26 mouse cellular contexts compared by ENCODE assay signal in the genomic region with DNA sequence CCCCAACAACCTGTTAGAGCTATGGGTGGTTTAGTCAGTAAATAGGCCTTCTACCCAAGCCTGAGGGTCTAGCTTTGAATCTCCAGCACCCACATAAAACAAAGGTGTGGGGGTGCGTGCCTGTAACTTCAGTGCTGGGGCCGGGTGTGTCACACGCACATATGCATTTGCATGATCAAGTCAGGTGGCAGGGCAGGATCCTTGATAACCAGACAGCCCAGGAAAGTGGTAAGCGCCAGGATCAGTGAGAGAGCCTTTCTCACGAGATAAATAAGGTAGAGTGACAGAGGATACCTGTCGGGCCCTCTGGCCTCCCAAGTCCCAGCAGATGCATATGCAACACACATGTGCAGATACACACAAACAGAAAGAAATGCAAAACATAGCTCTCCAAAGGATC. TPM values are rescaled to one million over a fixed set of nuclear protein-coding genes. Genes with fewer than 3 reads are reported as not detected.
A peak's percentile ranks its signal among the peaks of the same experiment; 100 is the strongest.
DNase-seq lines count a peak whose midpoint lies in the region; ATAC-seq and TF ChIP-seq lines count a peak whose summit lies in the region.
"Had no signal": no experiment of that assay in that cellular context is flagged by ENCODE, and none has a peak within 500 bp of the region (broad histone marks: within the 10 kb centered on the region; RNA-seq: fewer than 3 reads in every experiment).

No protein-coding gene starts in this region.

- no peaks in the 10 kb centered on the region for H3K9me3 ChIP-seq in liver, embryonic 12.5 days (replicated peaks)
- H3K9me3 ChIP-seq in liver, embryonic 15.5 days (replicated peaks) = no peaks in the 10 kb centered on the region
- H3K9me3 ChIP-seq: forebrain, embryonic 10.5 days; forebrain, embryonic 13.5 days; G1E; hindbrain, embryonic 12.5 days; hindbrain, embryonic 15.5 days had no signal

- no peaks in the 10 kb centered on the region for H3K27me3 ChIP-seq in liver, embryonic 12.5 days (replicated peaks)
- H3K27me3 ChIP-seq in liver, embryonic 15.5 days = no peaks in the 10 kb centered on the region
- H3K27me3 ChIP-seq: CH12.LX; forebrain, embryonic 13.5 days; hindbrain, embryonic 12.5 days; hindbrain, embryonic 15.5 days; Patski had no signal

- WGBS in liver, embryonic 12.5 days (ENCODE audit: insufficient replicate concordance) = 66% methylated on average over 6 of the region's 6 CpGs
- WGBS in liver, embryonic 15.5 days (ENCODE audit: insufficient replicate concordance) = 54% methylated on average over 6 of the region's 6 CpGs

- H3K4me1 ChIP-seq in bone marrow macrophage, adult 2 months (ENCODE audit: control insufficient read depth, insufficient read depth, low read length) = peaks cover 22% of the 10 kb centered on the region
- peaks cover 24% of the 10 kb centered on the region for H3K4me1 ChIP-seq in liver, embryonic 12.5 days
- H3K4me1 ChIP-seq in liver, embryonic 15.5 days (replicated peaks) = peaks cover 16% of the 10 kb centered on the region
- H3K4me1 ChIP-seq: forebrain, embryonic 10.5 days; forebrain, embryonic 13.5 days; hindbrain, embryonic 12.5 days; hindbrain, embryonic 15.5 days had no signal

- H3K4me3 ChIP-seq in bone marrow macrophage, adult 2 months (ENCODE audit: insufficient read depth, low read length) = no peak overlapping the region
- no peak overlapping the region for H3K4me3 ChIP-seq in liver, embryonic 12.5 days
- no peak overlapping the region for H3K4me3 ChIP-seq in liver, embryonic 15.5 days (replicated peaks)
- H3K4me3 ChIP-seq: forebrain, embryonic 10.5 days; forebrain, embryonic 13.5 days; gastrocnemius, adult 2 months; hindbrain, embryonic 12.5 days; hindbrain, embryonic 15.5 days had no signal

- H3K36me3 ChIP-seq in liver, embryonic 12.5 days = peaks cover 82% of the 10 kb centered on the region
- peaks cover 79% of the 10 kb centered on the region for H3K36me3 ChIP-seq in liver, embryonic 15.5 days (replicated peaks)

- H3K4me2 ChIP-seq in liver, embryonic 12.5 days = no peak overlapping the region
- no peak overlapping the region for H3K4me2 ChIP-seq in liver, embryonic 15.5 days
- H3K4me2 ChIP-seq: forebrain, embryonic 13.5 days; heart, embryonic 11.5 days; hindbrain, embryonic 12.5 days; hindbrain, embryonic 15.5 days had no signal

- no peak overlapping the region for H3K9ac ChIP-seq in liver, embryonic 12.5 days
- H3K9ac ChIP-seq in liver, embryonic 15.5 days = no peak overlapping the region
- H3K9ac ChIP-seq: forebrain, embryonic 13.5 days; hindbrain, embryonic 12.5 days; hindbrain, embryonic 15.5 days had no signal

- TF ChIP-seq CTCF in bone marrow macrophage, adult 2 months (IDR thresholded peaks at IDR 0.05; ENCODE audit: low read depth, low read length) = no peak

- peak; percentile 73 for ATAC-seq in liver, embryonic 12.5 days
- ATAC-seq in liver, embryonic 15.5 days (ENCODE audit: insufficient read depth) = peak; percentile 44; the same call in 1 of the 2 replicates
- ATAC-seq: forebrain, embryonic 13.5 days; forebrain, embryonic 16.5 days; Patski had no signal

- peak overlapping the region; percentile 63 for H3K27ac ChIP-seq in bone marrow macrophage, adult 2 months (ENCODE audit: insufficient read depth, low read depth, low read length)
- 0 out of 2 replicates have a peak overlapping the region, but pooled peaks have one; percentile 7 for H3K27ac ChIP-seq in liver, embryonic 12.5 days
- H3K27ac ChIP-seq in liver, embryonic 15.5 days (replicated peaks) = no peak overlapping the region; the same call in 1 of the 2 replicates
- H3K27ac ChIP-seq: forebrain, embryonic 10.5 days; forebrain, embryonic 13.5 days; gastrocnemius, adult 2 months; hindbrain, embryonic 12.5 days; hindbrain, embryonic 15.5 days had no signal

- TF ChIP-seq POLR2A in bone marrow macrophage, adult 2 months (IDR thresholded peaks at IDR 0.05; ENCODE audit: borderline replicate concordance, low read depth, low read length) = no peak

- DNase-seq in lung, postnatal 25 days (ENCODE audit: low spot score) = no peak
- no peak for DNase-seq in frontal cortex, adult 2 months (ENCODE audit: extremely low spot score in 1 of 2, low spot score in 1 of 2)
- DNase-seq in embryo, embryonic 10.5 days (ENCODE audit: low spot score) = no peak
- DNase-seq: adrenal gland, postnatal 10 days; adrenal gland, postnatal 36 days; B cell, adult 2 months; cerebellum, adult 11 months; cerebellum, adult 2 months; cerebellum, adult 9-11 months; cerebellum, postnatal 25 days; gastrocnemius, adult 2 months; gastrocnemius, postnatal 14 days; heart, adult 11 months had no signal

RNA-seq across cellular contexts. Expression of a gene that starts 13.0 kb away (rescaled TPM):
- 2.5 and 2.7 TPM in 2 replicates for polyA plus RNA-seq in bone marrow macrophage, adult 2 months (2012; ENCODE audit: insufficient read depth, insufficient read length, missing spikeins)
- polyA plus RNA-seq in liver, embryonic 12.5 days (2016; fragmentation: Nextera tagmentation; extraction: Ambion mirVana) = 3.2 and 3.5 TPM in 2 replicates
- polyA plus RNA-seq in liver, embryonic 15.5 days (2015; fragmentation: Nextera tagmentation; extraction: Ambion mirVana) = 1.6 and 1.7 TPM in 2 replicates
- 3.1 and 3.2 TPM in 2 replicates for polyA plus RNA-seq in frontal cortex, adult 2 months (2012; rRNA removed)

RNA-seq across cellular contexts. Expression of a gene that starts 13.1 kb away (rescaled TPM):
- polyA plus RNA-seq in bone marrow macrophage, adult 2 months (2012; ENCODE audit: insufficient read depth, insufficient read length, missing spikeins) = 43.0 and 44.3 TPM in 2 replicates
- polyA plus RNA-seq in liver, embryonic 12.5 days (2016; fragmentation: Nextera tagmentation; extraction: Ambion mirVana) = 107 and 109 TPM in 2 replicates
- polyA plus RNA-seq in liver, embryonic 15.5 days (2015; fragmentation: Nextera tagmentation; extraction: Ambion mirVana) = 65.2 and 66.0 TPM in 2 replicates
- 53.4 and 53.6 TPM in 2 replicates for polyA plus RNA-seq in frontal cortex, adult 2 months (2012; rRNA removed)

RNA-seq across cellular contexts. Expression of a gene that starts 13.3 kb away (rescaled TPM):
- 0.97 and 1.1 TPM in 2 replicates for polyA plus RNA-seq in bone marrow macrophage, adult 2 months (2012; ENCODE audit: insufficient read depth, insufficient read length, missing spikeins)
- 0.11 and 0.24 TPM in 2 replicates for polyA plus RNA-seq in liver, embryonic 12.5 days (2016; fragmentation: Nextera tagmentation; extraction: Ambion mirVana)
- polyA plus RNA-seq in liver, embryonic 15.5 days (2015; fragmentation: Nextera tagmentation; extraction: Ambion mirVana) = 0.08 and 0.15 TPM in 2 replicates
- polyA plus RNA-seq in frontal cortex, adult 2 months (2012; rRNA removed) = 1.0 and 1.4 TPM in 2 replicates
- polyA plus RNA-seq: embryonic facial prominence, embryonic 11.5 days had no signal

RNA-seq across cellular contexts. Expression of a gene that starts 24.7 kb away (rescaled TPM):
- polyA plus RNA-seq in bone marrow macrophage, adult 2 months (2012; ENCODE audit: insufficient read depth, insufficient read length, missing spikeins) = 1.1 and 1.5 TPM in 2 replicates
- polyA plus RNA-seq in liver, embryonic 12.5 days (2016; fragmentation: Nextera tagmentation; extraction: Ambion mirVana) = 13.2 and 13.3 TPM in 2 replicates
- polyA plus RNA-seq in liver, embryonic 15.5 days (2015; fragmentation: Nextera tagmentation; extraction: Ambion mirVana) = 5.0 and 5.8 TPM in 2 replicates
- 2.6 and 2.7 TPM in 2 replicates for polyA plus RNA-seq in frontal cortex, adult 2 months (2012; rRNA removed)
